Mouse (Mus musculus): Measurements from ENCODE around the gene Parvb.

Parvb gene

DNA sequence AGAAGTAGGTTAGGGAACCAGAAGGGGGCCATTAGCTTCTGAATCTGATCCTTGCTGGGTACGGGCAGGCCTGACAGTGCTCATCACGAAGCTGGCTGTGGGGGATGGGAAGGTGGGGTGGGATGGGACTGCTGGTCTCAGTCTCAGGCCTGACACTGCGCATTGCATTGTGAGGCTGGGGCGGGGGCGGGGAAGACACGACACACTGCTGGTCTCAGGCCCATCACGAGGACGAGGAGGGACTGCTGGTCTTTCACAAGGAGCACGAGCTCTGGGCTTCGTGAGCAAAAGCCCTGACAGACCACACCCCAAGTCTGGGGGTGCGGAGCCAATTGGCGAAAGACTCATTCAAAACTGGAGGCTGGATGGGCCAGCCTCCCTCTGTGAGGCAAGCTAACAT is 93.9 kb downstream of the Parvb start:
- no peak for DNase-seq

DNA sequence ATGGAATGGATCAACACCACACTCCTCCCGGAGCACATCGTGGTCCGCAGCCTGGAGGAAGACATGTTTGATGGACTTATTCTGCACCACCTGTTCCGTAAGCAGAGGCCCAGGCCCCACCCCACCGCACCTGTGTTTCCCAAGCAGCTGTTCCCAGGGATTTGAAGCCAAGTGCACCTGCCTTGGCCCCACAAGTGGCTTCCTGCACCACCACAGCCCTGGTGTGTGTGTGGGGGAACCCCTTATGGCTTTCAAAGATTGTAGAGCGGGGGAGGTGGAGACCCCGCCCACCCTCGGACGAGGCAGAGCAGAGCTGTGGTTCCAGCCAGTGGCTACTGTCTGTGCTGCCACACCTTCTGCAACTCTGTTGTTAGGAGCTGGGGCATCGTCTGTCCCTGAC is 97.0 kb downstream of the Parvb start:
- DNase-seq, result no peak

DNA sequence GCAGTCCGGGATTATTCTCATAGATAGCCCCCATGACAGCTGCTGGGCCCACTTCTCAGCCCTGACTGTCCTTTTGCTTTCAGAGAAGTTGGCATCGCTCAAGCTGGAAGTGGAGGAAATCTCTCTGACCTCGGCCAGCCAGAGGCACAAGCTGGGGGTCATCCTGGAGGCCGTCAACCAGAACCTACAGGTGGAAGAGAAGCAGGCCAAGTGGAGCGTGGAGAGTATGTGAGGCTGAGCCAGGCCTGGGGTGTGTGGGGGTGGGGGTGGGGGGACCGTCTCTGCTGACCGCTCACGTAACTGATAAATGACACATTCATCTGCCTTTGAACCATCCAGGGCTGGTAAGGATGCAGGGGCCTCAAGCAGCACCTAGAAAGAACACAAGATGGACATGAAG is 98.1 kb downstream of the Parvb start:
- DNase-seq, result peak; percentile 55

DNA sequence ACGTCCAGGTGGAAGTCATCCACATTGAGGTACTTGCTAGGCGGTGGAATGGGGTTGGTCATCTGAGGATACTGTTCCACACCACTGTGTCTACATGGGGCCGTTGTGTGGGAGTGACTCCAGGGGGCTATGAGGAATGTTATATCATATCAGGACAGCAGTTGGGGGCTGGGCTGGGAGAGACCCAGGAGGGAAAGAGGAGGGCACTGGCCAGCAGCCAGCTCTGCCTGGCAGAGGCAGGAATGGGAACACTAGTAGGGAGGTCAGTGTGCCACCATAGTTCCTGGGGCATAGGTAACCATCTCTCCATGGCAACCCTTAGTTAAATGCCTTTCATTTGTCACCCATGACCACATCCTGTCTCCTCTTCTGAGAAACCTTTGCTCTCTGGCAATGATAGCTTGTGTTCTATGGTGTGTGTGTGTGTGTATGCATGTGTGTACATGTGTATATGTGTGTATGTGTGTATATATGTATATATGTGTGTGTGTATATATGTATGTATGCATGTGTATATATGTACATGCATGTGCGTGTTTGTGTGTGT is 99.3 kb downstream of the Parvb start:
- peak; percentile 37 for DNase-seq

DNA sequence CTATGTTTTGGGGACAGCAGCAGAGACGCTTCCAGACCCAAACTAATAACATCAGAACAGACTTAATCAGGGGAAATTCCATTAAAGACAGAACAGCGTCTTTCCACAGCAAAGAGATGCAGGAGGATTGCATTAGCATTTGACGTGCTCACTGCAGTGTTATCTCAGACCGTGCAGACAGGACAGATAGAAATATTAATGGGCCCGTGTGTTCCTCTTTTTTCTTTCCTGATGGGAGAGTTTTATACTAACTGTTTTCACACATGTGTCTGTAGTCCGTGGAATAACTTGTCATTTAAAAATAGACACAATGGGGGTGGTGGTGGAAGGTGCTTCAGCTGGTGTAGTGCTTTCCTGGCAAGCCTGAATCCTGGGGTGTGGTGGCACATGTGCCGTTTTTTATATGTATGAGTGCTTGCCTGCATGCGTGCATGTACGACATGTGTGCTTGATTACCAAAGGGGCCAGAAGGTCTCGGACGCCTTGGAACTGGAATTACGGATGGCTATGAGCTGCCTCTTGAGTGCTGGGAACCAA is 104.5 kb downstream of the Parvb start:
- DNase-seq, result no peak

DNA sequence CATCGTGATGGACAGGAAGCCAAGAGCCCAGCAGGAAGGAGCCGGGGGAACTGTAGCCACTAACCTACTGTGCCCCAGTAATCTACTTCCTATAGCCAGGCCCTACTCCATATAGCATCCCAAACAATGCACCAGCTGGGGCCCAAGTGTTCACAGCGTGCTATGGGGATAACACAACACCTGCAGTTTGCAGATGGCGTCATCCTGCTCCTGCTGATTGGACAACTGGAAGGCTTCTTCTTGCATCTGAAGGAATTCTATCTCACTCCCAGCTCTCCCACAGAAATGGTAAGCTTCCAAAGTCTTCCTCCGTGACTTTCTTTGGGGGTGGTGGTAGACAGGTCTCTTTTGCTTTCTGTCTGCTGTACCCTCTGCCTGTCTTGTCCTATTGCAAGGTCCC is 105.8 kb downstream of the Parvb start:
- no peak for DNase-seq

DNA sequence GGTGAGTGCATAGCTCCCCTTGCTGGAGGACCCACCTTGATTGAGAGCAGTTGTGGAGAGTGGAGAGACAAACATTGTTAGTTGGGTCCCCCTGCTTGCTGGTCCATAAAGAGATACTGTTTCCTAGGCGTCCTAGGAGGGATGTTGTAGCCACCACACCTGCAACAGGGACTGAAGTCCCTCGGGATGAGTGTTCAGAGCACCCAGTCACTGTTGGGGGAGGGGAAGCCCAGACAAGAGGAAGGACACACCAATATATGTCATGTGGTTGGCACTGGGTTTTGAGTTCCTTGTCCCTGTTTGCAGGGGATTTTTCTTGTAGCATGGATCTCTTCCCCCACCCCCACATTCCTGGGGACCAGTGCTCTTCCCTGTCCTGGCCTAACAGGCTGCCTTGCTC is 109.1 kb downstream of the Parvb start:
- no peak for DNase-seq

DNA sequence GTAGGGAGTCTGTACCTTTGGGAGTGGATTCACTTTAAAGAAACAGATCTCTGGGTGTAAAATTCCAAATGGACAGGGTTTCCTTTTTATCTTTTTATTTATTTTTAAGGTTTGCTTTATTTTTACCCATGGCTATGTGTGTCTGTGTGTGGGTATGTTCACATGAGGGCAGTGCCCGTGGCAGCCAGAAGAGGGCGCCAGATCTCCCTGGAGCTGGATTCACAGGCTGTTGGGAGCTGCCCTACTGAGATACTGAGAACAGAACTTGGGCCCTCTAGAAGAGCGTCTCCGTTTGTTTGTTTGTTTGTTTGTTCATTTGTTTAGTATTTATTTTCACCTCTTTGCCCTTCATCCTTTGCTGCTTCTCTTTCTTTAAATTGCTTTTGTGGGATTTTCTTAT is 116.9 kb downstream of the Parvb start:
- no peak for DNase-seq

DNA sequence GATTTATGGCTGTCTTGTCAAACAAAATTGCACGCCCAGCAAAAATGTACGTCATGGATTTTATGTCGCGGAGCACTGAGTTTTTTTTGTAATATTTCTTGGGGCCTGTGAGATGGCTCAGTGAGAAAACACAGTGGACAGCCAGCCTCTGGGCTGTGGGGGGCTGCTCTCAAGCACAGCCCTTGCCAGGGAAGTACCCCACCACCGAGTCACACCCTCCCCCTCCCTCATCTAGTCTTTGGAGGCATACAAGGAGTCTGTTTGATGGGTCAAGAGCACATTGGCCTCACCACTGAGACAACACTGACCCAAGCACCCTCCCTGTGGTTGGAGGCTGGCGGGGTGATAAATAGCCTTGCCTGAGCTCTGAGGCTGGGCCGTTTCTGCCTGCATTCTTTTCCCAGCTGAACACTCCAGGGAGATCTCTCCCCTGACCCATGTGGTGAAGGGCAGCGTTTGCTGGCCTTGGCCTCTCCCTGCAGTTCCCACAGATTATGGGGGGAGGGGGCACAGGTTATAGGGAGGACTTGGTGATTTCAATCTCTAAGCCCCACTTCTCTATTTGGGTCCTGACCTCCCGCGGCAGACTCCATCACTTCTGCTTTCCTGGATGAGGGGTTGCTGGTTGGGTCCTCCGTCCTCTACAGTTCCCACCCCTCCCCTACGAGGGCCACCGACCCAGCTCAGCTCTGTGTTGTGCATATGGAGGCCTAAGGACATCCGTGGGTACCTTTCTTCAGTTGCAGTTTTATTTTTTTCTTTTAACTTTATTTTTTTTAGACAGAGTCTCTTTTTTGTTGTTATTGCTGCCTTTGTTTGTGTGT is 118.3 kb downstream of the Parvb start:
- DNase-seq, result no peak

DNA sequence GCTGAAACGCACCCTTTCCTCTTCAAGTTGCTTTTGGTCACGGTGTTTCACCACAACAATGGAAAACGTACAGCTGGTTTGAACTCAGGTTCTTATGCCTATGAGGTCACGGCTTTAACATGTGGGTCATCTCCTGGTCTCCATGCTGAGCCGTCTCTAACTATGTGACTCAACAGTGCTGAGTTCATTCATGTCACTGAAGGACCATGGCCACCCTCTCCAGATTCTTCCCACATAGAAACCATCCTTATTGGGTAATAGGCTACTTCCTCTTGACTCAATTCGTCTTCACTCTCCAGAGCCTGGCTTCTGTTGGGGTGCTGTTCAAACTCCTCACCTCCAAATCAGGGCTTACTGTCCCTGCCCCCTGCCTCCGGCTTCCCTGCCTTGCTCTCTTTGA is 119.5 kb downstream of the Parvb start:
- DNase-seq, result no peak

DNA sequence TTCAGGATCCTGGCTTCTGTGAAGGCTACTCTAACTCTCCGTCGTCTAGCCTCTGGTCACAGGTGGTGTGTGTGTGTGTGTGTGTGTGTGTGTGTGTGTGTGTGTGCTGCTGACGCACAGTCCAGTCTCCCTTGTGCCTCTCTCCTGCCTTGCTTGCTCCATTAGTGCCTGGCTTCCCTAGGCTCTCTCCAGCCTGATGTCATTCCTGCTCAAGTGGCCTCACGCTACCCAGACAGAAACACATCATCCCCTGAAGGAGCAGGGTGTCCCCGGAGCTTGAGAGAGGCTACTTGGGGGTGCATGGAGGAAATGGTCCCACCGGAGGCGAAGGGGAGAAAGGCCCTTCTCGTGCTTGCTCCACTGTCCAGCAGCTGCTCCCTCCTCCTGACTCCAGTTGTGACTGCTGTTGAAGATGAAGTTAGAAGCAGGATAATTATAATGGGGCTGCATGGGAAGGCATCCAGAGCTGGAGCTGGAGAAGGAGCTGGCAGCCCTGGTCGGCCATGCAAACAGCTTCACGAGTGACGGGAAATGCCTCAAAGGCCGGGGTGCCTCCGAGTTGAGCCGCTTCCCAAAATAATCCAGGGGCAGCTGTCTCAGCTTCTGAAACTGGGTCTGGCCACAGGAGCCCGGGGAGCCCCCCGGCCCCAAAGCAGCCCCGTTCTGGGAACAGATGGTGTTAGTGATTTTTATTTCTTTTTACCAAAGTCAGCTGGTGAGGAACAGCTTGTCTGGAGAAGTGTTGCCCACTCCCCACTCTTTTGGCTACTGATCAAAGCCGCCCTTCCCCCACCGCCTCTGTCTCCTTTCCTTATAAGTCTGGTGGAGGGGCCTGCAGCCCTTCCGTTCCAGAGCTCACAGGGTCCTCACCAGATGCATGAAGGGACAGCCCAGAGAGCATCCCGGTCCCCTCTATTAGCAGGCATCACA is 120.3 kb downstream of the Parvb start:
- no peak for DNase-seq

DNA sequence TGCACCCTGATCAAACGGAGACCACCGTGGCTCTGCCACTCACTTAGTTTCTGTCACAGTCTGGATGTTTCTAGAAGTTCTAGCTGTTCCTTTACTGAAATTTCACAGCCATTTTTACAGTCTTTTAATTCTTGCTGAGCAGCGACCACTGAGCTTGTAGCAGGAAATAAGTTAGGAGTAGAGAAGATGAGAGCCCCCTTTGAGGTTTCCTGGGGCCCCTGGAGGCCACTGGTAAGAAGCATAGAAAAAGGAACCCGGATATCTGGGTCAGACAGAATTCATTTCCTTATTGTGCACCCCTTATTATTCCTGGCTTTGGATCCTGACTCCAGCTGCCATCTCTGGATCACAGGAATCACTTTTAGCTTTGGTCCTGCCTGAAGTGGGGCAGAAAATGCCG is 123.2 kb downstream of the Parvb start:
- no peak for DNase-seq

DNA sequence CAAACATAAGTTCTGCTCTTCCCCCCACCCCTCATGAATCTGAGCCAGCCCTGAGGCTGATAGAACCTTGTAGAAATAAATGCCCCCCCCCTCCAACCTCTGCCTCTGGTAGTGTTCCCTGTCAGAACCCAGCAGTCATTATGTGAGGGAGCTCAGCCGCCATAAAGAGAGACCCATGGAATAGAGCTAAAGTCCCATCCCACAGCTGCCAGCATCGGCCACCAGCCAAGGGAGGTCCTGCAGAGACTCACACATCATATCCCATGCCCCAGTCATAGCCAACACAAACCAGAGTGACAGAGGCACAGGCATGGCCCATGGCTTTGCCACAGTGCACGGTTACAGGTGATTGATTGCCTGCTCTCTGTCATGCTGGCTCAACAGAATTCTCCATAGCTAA is 132.9 kb downstream of the Parvb start:
- no peak for DNase-seq
